Mouse (Mus musculus): ENCODE measurements around the gene Gm11037. TPM values are rescaled to one million over a fixed set of nuclear protein-coding genes. Genes with fewer than 3 reads are reported as not detected.

Gene Gm11037
- polyA plus RNA-seq, 1 experiment: not detected

- H3K4me1 ChIP-seq (ENCODE audit: control insufficient read depth, insufficient read depth, low read length): peaks cover 4% of the 10 kb centered on the region
- no peak overlapping the region for H3K4me3 ChIP-seq (ENCODE audit: low read depth, low read length)
- H3K9ac ChIP-seq (ENCODE audit: low read depth, poor library complexity, severe bottlenecking): no peak overlapping the region
- no peaks in the 10 kb centered on the region for H3K9me3 ChIP-seq (replicated peaks; ENCODE audit: control insufficient read depth, insufficient read depth, low read length, poor library complexity, severe bottlenecking)
- TF ChIP-seq EP300 (IDR thresholded peaks at IDR 0.05; ENCODE audit: insufficient read depth, low read depth, low read length) (no peak), POLR2A (IDR thresholded peaks at IDR 0.05; ENCODE audit: insufficient read depth, low read length) (no peak), CTCF (IDR thresholded peaks at IDR 0.05; ENCODE audit: low read depth, low read length) (no peak)
- no peaks in the 10 kb centered on the region for H3K27me3 ChIP-seq (ENCODE audit: control insufficient read depth, insufficient read depth, low read length, poor library complexity, severe bottlenecking)
- H3K36me3 ChIP-seq (ENCODE audit: control insufficient read depth, insufficient read depth, low read length, poor library complexity, severe bottlenecking): no peaks in the 10 kb centered on the region
- H3K27ac ChIP-seq (ENCODE audit: insufficient read depth, low read length): no peak overlapping the region
These were observed 27.3 kb upstream of the Gm11037 start for GRCm38 (mm10) chr2:131105989-131106388.

- H3K9me3 ChIP-seq (replicated peaks; ENCODE audit: control insufficient read depth, insufficient read depth, low read length, poor library complexity, severe bottlenecking): no peaks in the 10 kb centered on the region
- no peaks in the 10 kb centered on the region for H3K4me1 ChIP-seq (ENCODE audit: control insufficient read depth, insufficient read depth, low read length)
- no peaks in the 10 kb centered on the region for H3K27me3 ChIP-seq (ENCODE audit: control insufficient read depth, insufficient read depth, low read length, poor library complexity, severe bottlenecking)
- H3K36me3 ChIP-seq (ENCODE audit: control insufficient read depth, insufficient read depth, low read length, poor library complexity, severe bottlenecking): no peaks in the 10 kb centered on the region
- no peak overlapping the region for H3K4me3 ChIP-seq (ENCODE audit: low read depth, low read length)
- H3K9ac ChIP-seq (ENCODE audit: low read depth, poor library complexity, severe bottlenecking): no peak overlapping the region
- TF ChIP-seq EP300 (IDR thresholded peaks at IDR 0.05; ENCODE audit: insufficient read depth, low read depth, low read length) (no peak), CTCF (IDR thresholded peaks at IDR 0.05; ENCODE audit: low read depth, low read length) (no peak), POLR2A (IDR thresholded peaks at IDR 0.05; ENCODE audit: insufficient read depth, low read length) (no peak)
- H3K27ac ChIP-seq (ENCODE audit: insufficient read depth, low read length): no peak overlapping the region
These were observed 14.2 kb upstream of the Gm11037 start for GRCm38 (mm10) chr2:131118968-131119574.

- H3K9ac ChIP-seq (ENCODE audit: low read depth, poor library complexity, severe bottlenecking): no peak overlapping the region
- no peak overlapping the region for H3K27ac ChIP-seq (ENCODE audit: insufficient read depth, low read length)
- no peaks in the 10 kb centered on the region for H3K9me3 ChIP-seq (replicated peaks; ENCODE audit: control insufficient read depth, insufficient read depth, low read length, poor library complexity, severe bottlenecking)
- H3K4me3 ChIP-seq (ENCODE audit: low read depth, low read length): no peak overlapping the region
- H3K36me3 ChIP-seq (ENCODE audit: control insufficient read depth, insufficient read depth, low read length, poor library complexity, severe bottlenecking): no peaks in the 10 kb centered on the region
- peaks cover 2% of the 10 kb centered on the region for H3K4me1 ChIP-seq (ENCODE audit: control insufficient read depth, insufficient read depth, low read length)
- no peak for TF ChIP-seq POLR2A (IDR thresholded peaks at IDR 0.05; ENCODE audit: insufficient read depth, low read length)
- no peak for TF ChIP-seq EP300 (IDR thresholded peaks at IDR 0.05; ENCODE audit: insufficient read depth, low read depth, low read length)
- no peak for TF ChIP-seq CTCF (IDR thresholded peaks at IDR 0.05; ENCODE audit: low read depth, low read length)
- no peaks in the 10 kb centered on the region; the same call in 1 of the 2 replicates for H3K27me3 ChIP-seq (ENCODE audit: control insufficient read depth, insufficient read depth, low read length, poor library complexity, severe bottlenecking)
These were observed 9.1 kb upstream of the Gm11037 start for GRCm38 (mm10) chr2:131124166-131124565.

DNA sequence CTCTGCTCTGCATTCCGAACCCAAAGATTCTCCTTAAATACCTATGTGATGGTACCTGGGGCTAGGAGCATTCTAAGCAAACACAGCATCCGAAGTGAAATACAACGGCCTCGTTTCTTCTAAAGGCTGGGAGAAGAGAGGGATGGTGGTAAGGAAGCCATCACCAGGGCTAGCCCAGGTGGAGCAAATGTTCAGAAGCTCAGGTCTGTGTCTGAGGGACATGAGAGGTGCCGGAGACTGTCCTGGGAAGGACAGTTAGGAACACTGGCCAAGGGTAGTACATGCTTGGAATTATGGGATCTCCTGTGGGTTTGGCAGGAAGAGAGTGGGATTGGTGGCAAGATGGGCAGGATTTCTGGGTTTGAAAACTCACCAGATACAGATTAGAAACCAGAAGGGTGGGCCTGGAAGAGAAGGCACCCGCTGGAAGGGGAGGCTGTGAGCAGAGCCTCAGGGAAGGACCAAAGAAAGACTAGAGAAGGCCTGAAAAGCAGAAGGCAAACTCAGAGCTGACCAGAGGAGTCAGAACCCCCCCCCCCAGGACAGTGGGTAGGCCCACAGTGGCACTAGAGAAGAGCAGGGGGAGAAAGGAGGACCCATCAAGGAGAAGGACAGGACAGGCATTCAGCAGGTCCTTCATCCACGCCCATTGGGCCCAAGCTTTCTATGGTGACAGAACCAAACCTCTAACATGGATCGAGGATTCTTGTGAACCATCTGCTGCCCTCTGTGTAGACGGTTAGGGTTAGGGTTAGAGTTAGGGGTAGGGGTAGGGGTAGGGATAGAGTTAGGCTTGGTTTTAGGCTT, 7.9 kb upstream of the Gm11037 start:
- H3K9ac ChIP-seq (ENCODE audit: low read depth, poor library complexity, severe bottlenecking): no peak overlapping the region
- H3K27ac ChIP-seq (ENCODE audit: insufficient read depth, low read length): no peak overlapping the region

DNA sequence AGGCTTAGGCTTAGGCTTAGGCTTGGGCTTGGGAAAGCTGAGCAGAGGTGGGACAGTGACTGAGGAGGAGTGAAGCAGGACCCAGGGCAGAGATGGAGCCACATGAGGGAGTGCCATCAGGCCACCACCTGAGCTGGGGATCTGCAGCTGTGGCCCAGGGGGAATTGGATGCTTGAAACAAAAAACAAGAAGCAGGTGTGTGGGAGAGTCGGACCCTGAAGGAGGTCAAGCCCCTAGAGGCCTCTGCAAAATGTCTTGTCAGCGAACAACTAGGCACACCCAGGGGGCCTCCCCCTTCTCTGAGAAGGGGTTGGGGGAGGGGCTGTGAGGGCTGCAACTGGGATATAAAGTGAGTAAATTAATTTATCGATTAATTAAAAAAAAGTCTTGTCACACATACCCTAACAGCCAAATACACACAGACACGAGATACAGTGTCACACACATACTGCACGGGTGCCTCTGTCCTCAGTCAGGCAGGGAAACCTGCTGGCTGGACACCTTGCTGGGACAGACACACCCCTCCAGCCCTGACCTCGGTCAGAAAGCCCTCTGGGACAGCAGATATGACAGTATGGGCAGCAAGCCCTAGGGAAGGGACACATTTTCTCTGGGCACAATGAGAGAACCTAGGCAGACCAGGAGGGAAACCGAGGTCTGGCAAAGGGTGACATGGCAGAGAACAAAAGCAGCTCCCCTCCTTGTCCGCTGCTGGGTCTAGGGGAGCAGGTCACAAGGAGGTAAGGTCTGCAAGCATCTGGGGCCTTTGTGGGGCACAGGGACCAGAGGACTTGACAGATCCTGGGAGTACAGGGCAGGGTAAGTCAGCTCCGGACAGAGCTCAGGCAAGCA, 7.1 kb upstream of the Gm11037 start:
- no peak overlapping the region for H3K27ac ChIP-seq (ENCODE audit: insufficient read depth, low read length)
- H3K27me3 ChIP-seq (ENCODE audit: control insufficient read depth, insufficient read depth, low read length, poor library complexity, severe bottlenecking): no peaks in the 10 kb centered on the region; the same call in 1 of the 2 replicates
- no peak overlapping the region for H3K4me3 ChIP-seq (ENCODE audit: low read depth, low read length)
- no peak overlapping the region for H3K9ac ChIP-seq (ENCODE audit: low read depth, poor library complexity, severe bottlenecking)
- no peaks in the 10 kb centered on the region for H3K9me3 ChIP-seq (replicated peaks; ENCODE audit: control insufficient read depth, insufficient read depth, low read length, poor library complexity, severe bottlenecking)
- no peak for TF ChIP-seq EP300 (IDR thresholded peaks at IDR 0.05; ENCODE audit: insufficient read depth, low read depth, low read length)
- no peak for TF ChIP-seq CTCF (IDR thresholded peaks at IDR 0.05; ENCODE audit: low read depth, low read length)
- no peak for TF ChIP-seq POLR2A (IDR thresholded peaks at IDR 0.05; ENCODE audit: insufficient read depth, low read length)
- H3K4me1 ChIP-seq (ENCODE audit: control insufficient read depth, insufficient read depth, low read length): peaks cover 2% of the 10 kb centered on the region
- no peaks in the 10 kb centered on the region for H3K36me3 ChIP-seq (ENCODE audit: control insufficient read depth, insufficient read depth, low read length, poor library complexity, severe bottlenecking)

More for the DNA sequence above, 7.9 kb upstream of the Gm11037 start:
- H3K4me3 ChIP-seq (ENCODE audit: low read depth, low read length): no peak overlapping the region
- TF ChIP-seq EP300 (IDR thresholded peaks at IDR 0.05; ENCODE audit: insufficient read depth, low read depth, low read length) (no peak), CTCF (IDR thresholded peaks at IDR 0.05; ENCODE audit: low read depth, low read length) (no peak), POLR2A (IDR thresholded peaks at IDR 0.05; ENCODE audit: insufficient read depth, low read length) (no peak)
- H3K4me1 ChIP-seq (ENCODE audit: control insufficient read depth, insufficient read depth, low read length): peaks cover 2% of the 10 kb centered on the region
- no peaks in the 10 kb centered on the region for H3K9me3 ChIP-seq (replicated peaks; ENCODE audit: control insufficient read depth, insufficient read depth, low read length, poor library complexity, severe bottlenecking)
- no peaks in the 10 kb centered on the region for H3K36me3 ChIP-seq (ENCODE audit: control insufficient read depth, insufficient read depth, low read length, poor library complexity, severe bottlenecking)
- no peaks in the 10 kb centered on the region; the same call in 1 of the 2 replicates for H3K27me3 ChIP-seq (ENCODE audit: control insufficient read depth, insufficient read depth, low read length, poor library complexity, severe bottlenecking)
